Mouse (Mus musculus) bone marrow, adult 2 months (tissue): ENCODE data around the gene Smtnl1. TPM values are rescaled to one million over a fixed set of nuclear protein-coding genes. Genes with fewer than 3 reads are reported as not detected.

ENCODE experiments used
- H3K27ac ChIP-seq: fragments of 200-500 bp; 2 replicates; pipeline ENCODE4 v1.5.1; 2012; ENCODE audit warnings: low read depth, mild to moderate bottlenecking, control low read depth, inconsistent platforms, low read length; ENCODE audit not compliant: control insufficient read depth, poor library complexity, insufficient read depth
- H3K4me1 ChIP-seq: fragments of 200-500 bp; 2 replicates; pipeline ENCODE4 v1.6.1; 2011; ENCODE audit warnings: low read length; ENCODE audit not compliant: control insufficient read depth, insufficient read depth
- H3K4me3 ChIP-seq: fragments of 200-500 bp; replicated peaks from 2 replicates; pipeline ENCODE3; 2011; ENCODE audit warnings: mild to moderate bottlenecking, low read depth, low read length, control low read depth; ENCODE audit not compliant: control insufficient read depth
- CTCF ChIP-seq: fragments of 200-500 bp; IDR thresholded peaks from 2 replicates; pipeline ENCODE4 v1.5.1; 2011; ENCODE audit warnings: low read length, control low read depth; ENCODE audit not compliant: control insufficient read depth, insufficient read depth
- POLR2A ChIP-seq: fragments of 200-500 bp; IDR thresholded peaks from 2 replicates; pipeline ENCODE4 v1.6.1; 2011; ENCODE audit warnings: low read depth, mild to moderate bottlenecking, control low read depth, low read length, borderline replicate concordance; ENCODE audit not compliant: control insufficient read depth
- WGBS: fragments of 180-500 bp; shearing (Covaris S2); methylation state at CpG from one replicate; pipeline ENCODE4 v1.1.7; 2018; 5-methylcytosine and 5-hydroxymethylcytosine counted together
- polyA plus RNA-seq: library from polyadenylated mRNA; stranded (reverse); fragments of >200 nt; gene quantifications from 2 replicates; pipeline ENCODE4 v1.2.4, GENCODE M21; 2011; ENCODE audit warnings: low replicate concordance; ENCODE audit not compliant: missing spikeins, insufficient read depth, insufficient read length

The Smtnl1 gene
- polyA plus RNA-seq, 1 experiment: 0.85 TPM

DNA sequence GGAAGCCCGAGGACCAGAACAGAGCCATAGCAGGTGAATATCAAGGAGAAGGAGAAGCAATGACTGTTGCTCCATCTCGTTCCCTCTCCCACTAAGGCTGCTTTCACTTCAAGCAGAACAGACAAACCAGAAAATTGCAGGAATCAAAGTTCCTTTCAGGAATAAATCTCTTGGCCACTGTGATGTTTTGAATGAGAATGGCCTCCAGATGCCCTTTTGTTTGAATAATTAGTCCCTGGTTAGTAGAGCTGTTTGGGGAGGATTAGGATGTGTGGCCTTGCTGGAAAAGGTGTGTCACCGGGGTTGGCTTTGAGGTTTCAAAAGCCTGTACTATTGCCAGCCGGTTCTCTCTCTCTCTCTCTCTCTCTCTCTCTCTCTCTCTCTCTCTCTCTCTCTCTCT lies 60.2 kb downstream of the Smtnl1 start:
- no peaks in the 10 kb centered on the region for H3K4me1 ChIP-seq
- no peak overlapping the region for H3K27ac ChIP-seq
- TF ChIP-seq POLR2A: no peak
- no peak for TF ChIP-seq CTCF
- 49% methylated on average over 4 of the region's 4 CpGs for WGBS
- H3K4me3 ChIP-seq: no peak overlapping the region

DNA sequence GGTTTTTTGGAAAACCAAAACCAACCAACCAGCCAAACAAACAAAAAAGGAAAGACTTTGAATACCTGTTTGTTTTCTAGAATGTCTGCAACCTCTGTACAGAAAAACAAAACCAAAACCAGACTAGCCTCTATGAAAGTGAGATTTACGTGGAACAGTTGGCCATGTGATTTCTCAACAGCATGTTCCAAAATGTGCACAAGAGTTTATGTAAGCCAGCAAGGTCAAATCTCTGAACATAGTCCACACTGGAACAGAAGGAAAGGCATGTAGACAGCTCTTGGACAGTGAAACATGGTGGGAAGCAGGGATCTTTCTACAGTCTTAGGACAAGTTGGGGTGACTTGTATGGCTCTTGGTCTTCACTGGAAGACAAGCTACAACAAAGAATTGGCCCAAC lies 60.6 kb downstream of the Smtnl1 start:
- 54% methylated on average over 1 of the region's 1 CpGs for WGBS
- no peak overlapping the region for H3K27ac ChIP-seq

DNA sequence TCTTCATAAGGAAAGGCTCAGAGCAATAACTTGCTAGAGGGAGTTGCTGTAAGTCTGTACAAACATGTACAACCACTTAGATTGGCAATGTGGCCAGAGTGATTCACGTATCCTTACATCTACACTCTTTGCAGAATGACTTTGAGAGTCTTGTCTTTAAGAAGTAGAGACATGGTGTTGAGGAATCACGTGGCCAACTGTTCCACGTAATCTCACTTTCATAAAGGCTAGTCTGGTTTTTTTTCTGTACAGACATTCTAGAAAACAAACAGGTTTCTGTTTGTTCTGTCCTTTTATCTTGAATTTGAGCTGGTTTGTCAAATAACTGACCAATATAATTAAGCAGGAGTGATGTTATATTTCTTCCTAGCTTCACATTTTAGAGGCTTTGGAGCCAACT lies 61.1 kb downstream of the Smtnl1 start:
- TF ChIP-seq CTCF: no peak
- no peak for TF ChIP-seq POLR2A
- Histone ChIP-seq H3K4me1 (no peaks in the 10 kb centered on the region), H3K27ac (no peak overlapping the region), H3K4me3 (no peak overlapping the region)
- WGBS: 78% methylated on average over 3 of the region's 3 CpGs

More for the DNA sequence above, 60.6 kb downstream of the Smtnl1 start:
- H3K4me3 ChIP-seq: no peak overlapping the region
- no peaks in the 10 kb centered on the region for H3K4me1 ChIP-seq
- TF ChIP-seq CTCF (no peak), POLR2A (no peak)

Other genes with a start within 250 kb of the Smtnl1 start
- gene Ctnnd1, start 171.9 kb downstream of the Smtnl1 start, polyA plus RNA-seq: 11.0 and 25.2 TPM in 2 replicates
- gene Btbd18, start 163.6 kb downstream of the Smtnl1 start, polyA plus RNA-seq: 0.50 TPM in 1 of 2 replicates, not detected in the other
- gene Selenoh, start 151.9 kb downstream of the Smtnl1 start, polyA plus RNA-seq: 46.2 and 93.3 TPM in 2 replicates
- gene Gm28635, start 144.6 kb downstream of the Smtnl1 start, polyA plus RNA-seq: not detected in 2 replicates
- gene Med19, start 144.2 kb downstream of the Smtnl1 start, polyA plus RNA-seq: 20.4 and 23.6 TPM in 2 replicates
- 23.5 and 35.9 TPM in 2 replicates for gene Tmx2, start 143.5 kb downstream of the Smtnl1 start, polyA plus RNA-seq
- 10.8 and 14.6 TPM in 2 replicates for gene Zdhhc5, start 107.5 kb downstream of the Smtnl1 start, polyA plus RNA-seq
- 17.4 and 25.1 TPM in 2 replicates for gene Clp1, start 95.3 kb downstream of the Smtnl1 start, polyA plus RNA-seq
- 172 and 242 TPM in 2 replicates for gene Ypel4, start 88.6 kb downstream of the Smtnl1 start, polyA plus RNA-seq
- gene Gm19426, start 79.0 kb downstream of the Smtnl1 start, polyA plus RNA-seq: not detected in 2 replicates
- gene Serping1, start 47.2 kb downstream of the Smtnl1 start, polyA plus RNA-seq: 29.0 and 29.7 TPM in 2 replicates
- gene Ube2l6, start 23.8 kb downstream of the Smtnl1 start, polyA plus RNA-seq: 140 and 409 TPM in 2 replicates
- gene Timm10, start 4.3 kb upstream of the Smtnl1 start, polyA plus RNA-seq: 21.8 and 33.8 TPM in 2 replicates
- gene Slc43a1, start 16.2 kb upstream of the Smtnl1 start, polyA plus RNA-seq: 142 and 195 TPM in 2 replicates
- gene Rtn4rl2, start 64.1 kb upstream of the Smtnl1 start, polyA plus RNA-seq: not detected in 2 replicates
- gene Slc43a3, start 113.9 kb upstream of the Smtnl1 start, polyA plus RNA-seq: 80.0 and 90.6 TPM in 2 replicates
- gene Prg2, start 157.8 kb upstream of the Smtnl1 start, polyA plus RNA-seq: 248 and 464 TPM in 2 replicates
- gene Prg3, start 165.6 kb upstream of the Smtnl1 start, polyA plus RNA-seq: 10.6 and 22.8 TPM in 2 replicates
- 140 and 170 TPM in 2 replicates for gene Ssrp1, start 214.6 kb upstream of the Smtnl1 start, polyA plus RNA-seq
- 1.2 and 3.8 TPM in 2 replicates for gene P2rx3, start 214.8 kb upstream of the Smtnl1 start, polyA plus RNA-seq
- 5.0 and 8.0 TPM in 2 replicates for gene Tnks1bp1, start 225.4 kb upstream of the Smtnl1 start, polyA plus RNA-seq